Mouse (Mus musculus) heart, adult 2 months (tissue): ENCODE data around the gene Traf3ip2.

Experiments
- CTCF ChIP-seq: fragments of 200-600 bp; IDR thresholded peaks from 2 replicates; pipeline ENCODE4 v1.8.1; 2022; ENCODE audit warnings: antibody characterized with exemption, mild to moderate bottlenecking, moderate library complexity
- EP300 ChIP-seq: fragments of 200-500 bp; IDR thresholded peaks from 2 replicates; pipeline ENCODE4 v1.6.1; 2011; ENCODE audit warnings: low read depth, low read length, control low read depth; ENCODE audit not compliant: insufficient read depth
- POLR2A ChIP-seq: fragments of 200-500 bp; IDR thresholded peaks from 2 replicates; pipeline ENCODE4 v1.6.1; 2011; ENCODE audit warnings: mild to moderate bottlenecking, low read depth, low read length, control low read depth; ENCODE audit not compliant: insufficient read depth

DNA sequence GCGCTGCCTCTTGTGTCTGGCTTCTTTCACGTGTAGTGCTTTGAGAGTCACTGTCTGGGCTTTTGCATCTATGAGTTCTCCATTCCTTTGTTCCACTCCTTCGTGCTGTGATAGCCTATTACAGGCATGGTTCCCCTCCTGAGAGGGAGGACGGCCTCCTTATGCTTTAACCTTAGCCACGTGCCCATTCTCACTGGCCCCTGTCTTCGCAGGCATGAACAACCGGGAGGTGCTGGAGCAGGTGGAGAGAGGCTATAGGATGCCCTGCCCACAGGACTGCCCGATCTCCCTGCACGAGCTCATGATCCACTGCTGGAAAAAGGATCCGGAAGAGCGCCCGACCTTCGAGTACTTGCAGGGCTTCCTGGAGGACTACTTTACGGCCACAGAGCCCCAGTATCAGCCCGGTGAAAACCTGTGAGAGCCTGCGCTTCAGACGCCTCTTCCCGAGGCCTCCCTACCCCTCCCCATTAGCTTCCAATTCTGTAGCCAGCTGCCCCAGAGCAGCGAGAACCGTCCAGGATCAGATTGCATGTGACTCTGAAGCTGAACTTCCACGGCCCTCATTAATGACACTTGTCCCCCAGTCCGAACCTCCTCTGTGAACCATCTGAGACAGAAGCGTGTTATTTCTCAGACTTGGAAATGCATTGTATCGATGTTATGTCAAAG is 49.0 kb upstream of the Traf3ip2 start:
- no peak for TF ChIP-seq CTCF
- no peak for TF ChIP-seq EP300
- no peak for TF ChIP-seq POLR2A
